Mouse (Mus musculus): ENCODE results near the gene Msi2. TPM values are rescaled to one million over a fixed set of nuclear protein-coding genes. Genes with fewer than 3 reads are reported as not detected.
A peak's percentile ranks its signal among the peaks of the same experiment; 100 is the strongest.

Gene Msi2
- polyA plus RNA-seq, 1 experiment from 2014 or later, result 41.0 TPM

GRCm38 (mm10) chr11:88389530-88389929, 328.8 kb downstream of the Msi2 start:
- peak; percentile 60 for ATAC-seq
- Histone ChIP-seq H3K4me1 (replicated peaks) (peaks cover 40% of the 10 kb centered on the region), H3K27me3 (no peaks in the 10 kb centered on the region), H3K36me3 (peaks cover 28% of the 10 kb centered on the region), H3K9ac (replicated peaks) (no peak overlapping the region), H3K9me3 (no peaks in the 10 kb centered on the region), H3K27ac (peak overlapping the region; percentile 52), H3K4me3 (replicated peaks) (no peak overlapping the region), H3K4me2 (replicated peaks) (no peak overlapping the region)
- 71% methylated on average over 6 of the region's 6 CpGs for WGBS

GRCm38 (mm10) chr11:88386916-88387315, 331.4 kb downstream of the Msi2 start:
- no peak for ATAC-seq
- Histone ChIP-seq H3K36me3 (peaks cover 30% of the 10 kb centered on the region), H3K27ac (no peak overlapping the region), H3K4me2 (replicated peaks) (no peak overlapping the region), H3K27me3 (no peaks in the 10 kb centered on the region), H3K9ac (replicated peaks) (no peak overlapping the region), H3K9me3 (no peaks in the 10 kb centered on the region), H3K4me1 (replicated peaks) (peaks cover 38% of the 10 kb centered on the region), H3K4me3 (replicated peaks) (no peak overlapping the region)
- WGBS, result 89% methylated on average over 4 of the region's 4 CpGs

- peaks cover 58% of the 10 kb centered on the region for H3K4me1 ChIP-seq (replicated peaks)
- H3K27me3 ChIP-seq, result no peaks in the 10 kb centered on the region
- no peak overlapping the region for H3K4me3 ChIP-seq (replicated peaks)
- H3K9me3 ChIP-seq, result no peaks in the 10 kb centered on the region
- no peak overlapping the region for H3K4me2 ChIP-seq (replicated peaks)
- no peak overlapping the region for H3K9ac ChIP-seq (replicated peaks)
- H3K36me3 ChIP-seq, result peaks cover 35% of the 10 kb centered on the region
- H3K27ac ChIP-seq, result peak overlapping the region; percentile 65
- no peak for ATAC-seq
- 83% methylated on average over 9 of the region's 9 CpGs for WGBS
Measured at GRCm38 (mm10) chr11:88382449-88382848, 335.9 kb downstream of the Msi2 start.

GRCm38 (mm10) chr11:88381145-88381909, 337.0 kb downstream of the Msi2 start:
- H3K4me3 ChIP-seq (replicated peaks), result no peak overlapping the region
- peak overlapping the region; percentile 81 for H3K27ac ChIP-seq
- no peak for ATAC-seq
- H3K9me3 ChIP-seq, result no peaks in the 10 kb centered on the region
- H3K4me2 ChIP-seq (replicated peaks), result no peak overlapping the region
- no peak overlapping the region for H3K9ac ChIP-seq (replicated peaks)
- H3K4me1 ChIP-seq (replicated peaks), result peaks cover 62% of the 10 kb centered on the region
- peaks cover 32% of the 10 kb centered on the region for H3K36me3 ChIP-seq
- H3K27me3 ChIP-seq, result no peaks in the 10 kb centered on the region
- 74% methylated on average over 11 of the region's 14 CpGs for WGBS

GRCm38 (mm10) chr11:88379635-88380034, 338.7 kb downstream of the Msi2 start:
- Histone ChIP-seq H3K9me3 (no peaks in the 10 kb centered on the region), H3K27ac (peak overlapping the region; percentile 81), H3K9ac (replicated peaks) (no peak overlapping the region), H3K4me2 (replicated peaks) (no peak overlapping the region), H3K27me3 (no peaks in the 10 kb centered on the region), H3K4me1 (replicated peaks) (peaks cover 74% of the 10 kb centered on the region), H3K4me3 (replicated peaks) (no peak overlapping the region), H3K36me3 (peaks cover 18% of the 10 kb centered on the region)
- 70% methylated on average over 2 of the region's 2 CpGs for WGBS
- no peak for ATAC-seq

GRCm38 (mm10) chr11:88378686-88379339, 339.5 kb downstream of the Msi2 start:
- 0 out of 2 replicates have a peak overlapping the region, but pooled peaks have one; percentile 3 for H3K9ac ChIP-seq (replicated peaks)
- no peak overlapping the region for H3K4me3 ChIP-seq (replicated peaks)
- H3K4me2 ChIP-seq (replicated peaks), result no peak overlapping the region
- peaks cover 14% of the 10 kb centered on the region for H3K36me3 ChIP-seq
- peaks cover 78% of the 10 kb centered on the region for H3K4me1 ChIP-seq (replicated peaks)
- peak; percentile 55 for ATAC-seq
- H3K27ac ChIP-seq, result peak overlapping the region; percentile 81
- 16% methylated on average over 9 of the region's 9 CpGs for WGBS
- H3K9me3 ChIP-seq, result no peaks in the 10 kb centered on the region
- H3K27me3 ChIP-seq, result no peaks in the 10 kb centered on the region

- H3K36me3 ChIP-seq, result peaks cover 15% of the 10 kb centered on the region
- no peak for ATAC-seq
- no peaks in the 10 kb centered on the region for H3K9me3 ChIP-seq
- peaks cover 34% of the 10 kb centered on the region for H3K4me1 ChIP-seq (replicated peaks)
- H3K4me3 ChIP-seq (replicated peaks), result no peak overlapping the region
- 77% methylated on average over 4 of the region's 4 CpGs for WGBS
- H3K9ac ChIP-seq (replicated peaks), result no peak overlapping the region
- no peaks in the 10 kb centered on the region for H3K27me3 ChIP-seq
- peak overlapping the region; percentile 53; the same call in 1 of the 2 replicates for H3K27ac ChIP-seq
- no peak overlapping the region for H3K4me2 ChIP-seq (replicated peaks)
Measured at GRCm38 (mm10) chr11:88372589-88372988, 345.7 kb downstream of the Msi2 start.

- Histone ChIP-seq H3K4me1 (replicated peaks) (peaks cover 18% of the 10 kb centered on the region), H3K27me3 (no peaks in the 10 kb centered on the region), H3K9me3 (no peaks in the 10 kb centered on the region), H3K27ac (0 out of 2 replicates have a peak overlapping the region, but pooled peaks have one; percentile 17), H3K9ac (replicated peaks) (no peak overlapping the region), H3K36me3 (peaks cover 36% of the 10 kb centered on the region), H3K4me3 (replicated peaks) (no peak overlapping the region), H3K4me2 (replicated peaks) (no peak overlapping the region)
- ATAC-seq, result no peak
- WGBS, result 73% methylated on average over 3 of the region's 3 CpGs
Measured at GRCm38 (mm10) chr11:88369898-88370297, 348.4 kb downstream of the Msi2 start.

- ATAC-seq, result no peak
- H3K4me1 ChIP-seq (replicated peaks), result peaks cover 5% of the 10 kb centered on the region
- 78% methylated on average over 4 of the region's 4 CpGs for WGBS
- no peaks in the 10 kb centered on the region for H3K9me3 ChIP-seq
- H3K4me2 ChIP-seq (replicated peaks), result no peak overlapping the region
- H3K27ac ChIP-seq, result no peak overlapping the region
- no peak overlapping the region for H3K4me3 ChIP-seq (replicated peaks)
- H3K36me3 ChIP-seq, result peaks cover 48% of the 10 kb centered on the region
- H3K27me3 ChIP-seq, result no peaks in the 10 kb centered on the region
- H3K9ac ChIP-seq (replicated peaks), result no peak overlapping the region
Measured at GRCm38 (mm10) chr11:88367501-88367900, 350.8 kb downstream of the Msi2 start.

- no peaks in the 10 kb centered on the region for H3K9me3 ChIP-seq
- H3K36me3 ChIP-seq, result peaks cover 53% of the 10 kb centered on the region
- peak overlapping the region; percentile 44 for H3K27ac ChIP-seq
- H3K4me3 ChIP-seq (replicated peaks), result no peak overlapping the region
- H3K27me3 ChIP-seq, result no peaks in the 10 kb centered on the region
- no peak overlapping the region; the same call in 1 of the 2 replicates for H3K9ac ChIP-seq (replicated peaks)
- 91% methylated on average over 2 of the region's 2 CpGs for WGBS
- H3K4me2 ChIP-seq (replicated peaks), result no peak overlapping the region
- peaks cover 4% of the 10 kb centered on the region; the same call in 1 of the 2 replicates for H3K4me1 ChIP-seq (replicated peaks)
- ATAC-seq, result no peak
Measured at GRCm38 (mm10) chr11:88365914-88366540, 352.3 kb downstream of the Msi2 start.

GRCm38 (mm10) chr11:88364231-88364630, 354.1 kb downstream of the Msi2 start:
- Histone ChIP-seq H3K4me2 (replicated peaks) (no peak overlapping the region), H3K4me1 (replicated peaks) (peaks cover 6% of the 10 kb centered on the region; the same call in 1 of the 2 replicates), H3K27me3 (no peaks in the 10 kb centered on the region), H3K27ac (no peak overlapping the region), H3K4me3 (replicated peaks) (no peak overlapping the region), H3K36me3 (peaks cover 58% of the 10 kb centered on the region), H3K9ac (replicated peaks) (no peak overlapping the region), H3K9me3 (no peaks in the 10 kb centered on the region)
- no peak for ATAC-seq
- WGBS, result 91% methylated on average over 3 of the region's 3 CpGs

- WGBS, result 86% methylated on average over 13 of the region's 14 CpGs
- H3K4me1 ChIP-seq (replicated peaks), result peaks cover 13% of the 10 kb centered on the region
- no peak overlapping the region for H3K4me3 ChIP-seq (replicated peaks)
- ATAC-seq, result no peak
- peaks cover 53% of the 10 kb centered on the region for H3K36me3 ChIP-seq
- H3K27me3 ChIP-seq, result no peaks in the 10 kb centered on the region
- no peak overlapping the region for H3K27ac ChIP-seq
- H3K9me3 ChIP-seq, result no peaks in the 10 kb centered on the region
- no peak overlapping the region for H3K4me2 ChIP-seq (replicated peaks)
- H3K9ac ChIP-seq (replicated peaks), result no peak overlapping the region
Measured at GRCm38 (mm10) chr11:88363481-88363880, 354.8 kb downstream of the Msi2 start.

All from midbrain, embryonic 13.5 days (tissue).